Mouse (Mus musculus) limb, embryonic 13.5 days (tissue): ENCODE measurements at regions not wholly inside any gene's neighbourhood (a gene's known extent, or its start where the extent isn't known, plus 50 kb on each side); places are given as distances from the start of the nearest gene placed in this dataset.

ENCODE experiments used
- ATAC-seq: fragments of 200-750 bp; cut with Nextera tagmentation; 2 replicates; pipeline ENCODE4 v1.8.0; 2017; ENCODE audit warnings: low read depth, moderate number of reproducible peaks, moderate TSS enrichment; ENCODE audit not compliant: low FRiP score
- H3K27ac ChIP-seq: fragments of 300-500 bp; sonication (generic); 2 replicates; pipeline ENCODE4 v1.5.1; 2015; ENCODE audit warnings: inconsistent platforms, mild to moderate bottlenecking, moderate library complexity
- H3K27me3 ChIP-seq: fragments of 300-500 bp; sonication (generic); 2 replicates; pipeline ENCODE4 v1.6.1; 2015; ENCODE audit warnings: mild to moderate bottlenecking, inconsistent platforms
- H3K36me3 ChIP-seq: fragments of 300-500 bp; sonication (generic); 2 replicates; pipeline ENCODE4 v1.6.1; 2015; ENCODE audit warnings: inconsistent platforms, mild to moderate bottlenecking, moderate library complexity
- H3K4me1 ChIP-seq: fragments of 300-500 bp; sonication (generic); 2 replicates; pipeline ENCODE4 v1.6.1; 2015; ENCODE audit warnings: inconsistent platforms
- H3K4me2 ChIP-seq: fragments of 300-500 bp; sonication (generic); replicated peaks from 2 replicates; pipeline ENCODE4 v1.6.1; 2015; ENCODE audit warnings: inconsistent platforms, mild to moderate bottlenecking, moderate library complexity
- H3K4me3 ChIP-seq: fragments of 300-500 bp; sonication (generic); 2 replicates; pipeline ENCODE4 v1.5.1; 2015; ENCODE audit warnings: moderate library complexity, mild to moderate bottlenecking, inconsistent platforms
- H3K9ac ChIP-seq: fragments of 300-500 bp; sonication (generic); 2 replicates; pipeline ENCODE4 v1.6.1; 2015; ENCODE audit warnings: mild to moderate bottlenecking, inconsistent platforms
- H3K9me3 ChIP-seq: fragments of 300-500 bp; sonication (generic); 2 replicates; pipeline ENCODE4 v1.6.1; 2016; ENCODE audit warnings: inconsistent platforms
- WGBS: fragments of 180-500 bp; shearing (Covaris S2); methylation state at CpG from one replicate; pipeline ENCODE4 v1.1.7; 2015; 5-methylcytosine and 5-hydroxymethylcytosine counted together

DNA sequence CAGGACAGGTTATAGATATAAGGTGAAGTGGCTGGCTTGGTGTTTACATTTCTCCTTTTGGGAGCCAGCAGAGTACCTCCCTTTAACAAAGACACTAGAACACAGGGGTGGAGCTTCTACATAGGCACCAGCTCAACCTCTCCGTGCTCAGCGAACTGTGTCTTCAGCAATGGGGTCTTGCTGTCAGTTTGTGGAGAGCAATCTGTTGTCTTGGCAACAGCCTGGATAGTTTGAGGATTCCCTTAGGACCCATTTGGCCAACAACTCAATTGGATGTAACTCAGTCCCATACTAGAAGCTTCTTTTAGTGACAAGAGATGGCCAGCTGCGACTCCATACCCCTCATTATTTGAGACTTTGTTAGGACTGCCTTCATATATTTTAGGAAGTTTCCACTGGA, 54.0 kb upstream of the Tgm3 start:
- ATAC-seq = no peak
- Histone ChIP-seq H3K27ac (no peak overlapping the region), H3K9me3 (no peaks in the 10 kb centered on the region), H3K27me3 (peaks cover 7% of the 10 kb centered on the region; the same call in 1 of the 2 replicates), H3K4me2 (no peak overlapping the region), H3K36me3 (no peaks in the 10 kb centered on the region), H3K4me3 (no peak overlapping the region), H3K9ac (no peak overlapping the region), H3K4me1 (no peaks in the 10 kb centered on the region)
- 71% methylated on average over 3 of the region's 3 CpGs for WGBS

GRCm38 (mm10) chr2:129960364-129960763, 51.8 kb upstream of the Tgm3 start:
- ATAC-seq = no peak

DNA sequence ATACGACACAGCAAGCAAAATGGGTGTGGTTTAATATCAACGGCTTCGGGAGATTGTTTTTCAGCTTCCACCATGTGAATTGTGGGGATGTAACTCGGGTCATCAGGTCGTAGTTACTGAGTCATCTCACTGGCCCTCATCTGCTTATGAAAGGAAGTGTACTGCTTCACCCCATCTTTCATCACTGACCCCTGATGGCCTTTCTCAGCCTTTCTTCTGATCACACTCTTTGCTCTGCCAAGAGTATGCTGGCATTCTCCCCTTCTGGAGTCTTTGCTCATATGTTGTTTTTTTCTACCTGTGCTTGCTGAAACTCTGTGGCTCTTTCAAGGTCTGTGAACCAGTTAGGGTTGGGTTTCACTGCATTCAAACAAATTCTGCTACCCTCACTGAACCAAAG, 50.6 kb upstream of the Tgm3 start:
- Histone ChIP-seq H3K27ac (no peak overlapping the region), H3K9ac (no peak overlapping the region), H3K4me2 (no peak overlapping the region), H3K4me1 (no peaks in the 10 kb centered on the region), H3K27me3 (no peaks in the 10 kb centered on the region), H3K36me3 (no peaks in the 10 kb centered on the region), H3K9me3 (no peaks in the 10 kb centered on the region), H3K4me3 (no peak overlapping the region)
- WGBS = 80% methylated on average over 5 of the region's 5 CpGs
- no peak for ATAC-seq

More at GRCm38 (mm10) chr2:129960364-129960763, 51.8 kb upstream of the Tgm3 start:
- Histone ChIP-seq H3K9me3 (no peaks in the 10 kb centered on the region), H3K27me3 (peaks cover 2% of the 10 kb centered on the region; the same call in 1 of the 2 replicates), H3K36me3 (no peaks in the 10 kb centered on the region), H3K4me3 (no peak overlapping the region), H3K4me2 (no peak overlapping the region), H3K4me1 (no peaks in the 10 kb centered on the region), H3K27ac (no peak overlapping the region), H3K9ac (no peak overlapping the region)
- 70% methylated on average over 4 of the region's 4 CpGs for WGBS
